Mouse (Mus musculus) midbrain, embryonic 10.5 days (tissue): Measurements from ENCODE around the gene Trp53bp2. TPM values are rescaled to one million over a fixed set of nuclear protein-coding genes. Genes with fewer than 3 reads are reported as not detected.

Experiments
- DNase-seq: peaks from one replicate; pipeline ENCODE4 v3.0.0-alpha.2; 2017; ENCODE audit warnings: low spot score
- H3K27ac ChIP-seq: fragments of 300-500 bp; sonication (generic); replicated peaks from 2 replicates; pipeline ENCODE4 v1.5.1; 2016; ENCODE audit warnings: mild to moderate bottlenecking
- H3K27me3 ChIP-seq: fragments of 300-500 bp; sonication (generic); 2 replicates; pipeline ENCODE4 v1.6.1; 2016; ENCODE audit warnings: low read depth, mild to moderate bottlenecking; ENCODE audit not compliant: poor library complexity, severe bottlenecking
- H3K36me3 ChIP-seq: fragments of 300-500 bp; sonication (generic); 2 replicates; pipeline ENCODE4 v1.6.1; 2016; ENCODE audit warnings: mild to moderate bottlenecking, moderate library complexity
- H3K4me1 ChIP-seq: fragments of 300-500 bp; sonication (generic); 2 replicates; pipeline ENCODE4 v1.6.1; 2016
- H3K4me3 ChIP-seq: fragments of 300-500 bp; sonication (generic); 2 replicates; pipeline ENCODE4 v1.5.1; 2016; ENCODE audit warnings: mild to moderate bottlenecking, moderate library complexity
- H3K9me3 ChIP-seq: fragments of 300-500 bp; sonication (generic); replicated peaks from 2 replicates; pipeline ENCODE4 v1.6.1; 2016; ENCODE audit warnings: mild to moderate bottlenecking
- WGBS: fragments of 180-500 bp; shearing (Covaris S2); methylation state at CpG from one replicate; pipeline ENCODE4 v1.1.7; 2016; 5-methylcytosine and 5-hydroxymethylcytosine counted together
- polyA plus RNA-seq: library from polyadenylated mRNA; unstranded; fragments of >200 nt; fragmentation: Nextera tagmentation; extraction: Ambion mirVana; gene quantifications from 2 replicates; pipeline ENCODE4 v1.2.1, GENCODE M21; 2016

The Trp53bp2 gene
- 24.7 and 28.9 TPM in 2 replicates for polyA plus RNA-seq

DNA sequence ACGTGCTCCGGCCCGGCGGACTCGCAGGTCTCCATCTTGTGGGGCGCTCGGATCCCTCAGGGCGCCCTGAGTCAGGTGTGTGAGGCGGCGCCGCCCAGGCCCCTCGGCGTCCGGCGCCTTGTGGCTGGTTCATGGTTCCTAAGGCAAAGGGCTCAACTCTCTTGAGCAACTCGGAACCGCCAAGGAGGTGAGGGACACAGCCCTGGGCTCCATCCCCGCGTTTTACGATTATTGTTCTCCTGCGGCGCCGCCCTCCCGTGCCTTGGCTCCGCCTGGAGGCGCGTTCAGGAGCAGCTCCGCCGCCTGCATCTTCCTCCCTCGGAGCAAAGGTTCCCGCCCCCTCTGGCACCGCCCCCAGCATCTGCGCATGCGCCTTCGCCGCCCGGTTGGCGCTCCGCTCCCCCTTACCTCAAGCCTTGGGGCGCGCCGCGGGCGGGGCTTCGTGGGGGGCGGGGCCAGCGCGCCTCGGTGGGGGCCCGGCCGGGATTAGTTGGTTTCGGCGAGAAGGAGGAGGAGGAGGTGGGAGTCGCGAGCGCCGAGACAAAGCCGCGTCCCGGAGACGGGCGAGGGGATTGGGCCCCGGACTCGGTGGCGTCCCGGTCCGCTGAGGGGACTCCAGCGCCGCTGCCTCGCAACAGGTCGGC lies at the start of gene Trp53bp2:
TSS of gene Trp53bp2 (plus strand) at position 489 of the 644 bp plus-strand sequence.
- Histone ChIP-seq H3K27ac (peak within 1 kb of the TSS; percentile 93), H3K27me3 (no peaks in the 10 kb centered on the region), H3K36me3 (no peaks in the 10 kb centered on the region), H3K9me3 (no peaks in the 10 kb centered on the region), H3K4me3 (peak within 1 kb of the TSS; percentile 61), H3K4me1 (peaks cover 40% of the 10 kb centered on the region)
- under 1% methylated on average over 70 of the region's 71 CpGs for WGBS
- DNase-seq = peak; percentile 100

DNA sequence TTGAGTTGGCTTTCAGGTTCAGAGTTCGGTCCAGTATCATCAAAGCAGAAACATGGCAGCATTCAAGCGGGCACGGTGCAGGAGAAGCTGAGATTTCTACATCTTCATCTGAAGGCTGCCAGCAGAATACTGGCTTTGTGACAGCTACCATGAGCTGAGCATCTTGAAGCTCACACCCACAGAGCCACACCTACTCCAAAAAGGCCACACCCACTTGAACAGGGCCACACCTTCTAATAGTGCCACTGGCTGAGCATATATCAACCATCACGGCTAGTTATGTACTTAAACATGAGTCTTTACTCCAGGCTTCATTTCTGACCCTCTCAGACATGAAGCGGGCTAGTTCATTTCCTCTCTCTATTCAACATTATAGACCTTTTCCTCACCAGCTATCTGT lies 46.3 kb upstream of the Trp53bp2 start:
- no peak for DNase-seq
- no peak overlapping the region for H3K27ac ChIP-seq
- no peaks in the 10 kb centered on the region for H3K4me1 ChIP-seq
- 92% methylated on average over 5 of the region's 5 CpGs for WGBS
- H3K27me3 ChIP-seq = no peaks in the 10 kb centered on the region
- H3K9me3 ChIP-seq = no peaks in the 10 kb centered on the region
- no peaks in the 10 kb centered on the region for H3K36me3 ChIP-seq
- no peak overlapping the region for H3K4me3 ChIP-seq

DNA sequence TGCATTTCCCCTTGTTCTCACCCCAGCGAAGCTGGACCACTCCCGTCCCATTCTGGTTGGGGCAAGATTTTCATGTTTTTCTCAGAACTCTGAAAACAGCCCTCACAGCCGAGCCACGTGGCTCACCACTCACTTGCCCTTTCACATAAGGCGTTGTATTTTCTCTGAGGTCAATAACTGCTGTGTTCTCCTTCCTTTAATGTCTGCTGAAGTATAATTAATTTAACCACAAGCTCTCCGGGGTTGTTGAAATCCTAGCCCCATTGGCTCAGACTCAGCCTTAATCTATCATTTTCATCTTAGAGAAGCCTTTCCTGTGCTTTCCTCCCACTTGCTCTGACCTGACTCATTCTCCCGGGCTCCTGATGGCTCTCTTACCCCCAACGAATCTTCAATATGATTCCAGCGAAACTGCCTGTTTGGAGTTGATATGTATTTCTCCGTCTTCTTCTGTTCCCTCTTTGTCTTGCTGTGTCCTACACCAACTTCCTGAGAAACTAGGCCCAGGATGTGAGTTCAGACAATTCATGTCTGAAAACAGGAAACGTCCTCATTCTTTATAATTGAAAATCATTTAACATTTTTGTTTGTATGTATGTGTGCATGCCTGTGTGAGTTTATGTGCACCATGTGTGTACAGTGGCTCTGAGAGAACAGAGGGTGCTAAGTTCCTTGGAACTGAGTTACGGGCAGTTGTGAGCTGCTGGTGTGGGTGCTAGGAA lies 45.1 kb upstream of the Trp53bp2 start:
- Histone ChIP-seq H3K4me1 (no peaks in the 10 kb centered on the region), H3K9me3 (no peaks in the 10 kb centered on the region), H3K27ac (no peak overlapping the region), H3K27me3 (no peaks in the 10 kb centered on the region), H3K4me3 (no peak overlapping the region), H3K36me3 (no peaks in the 10 kb centered on the region)
- WGBS = 78% methylated on average over 12 of the region's 12 CpGs
- no peak for DNase-seq

DNA sequence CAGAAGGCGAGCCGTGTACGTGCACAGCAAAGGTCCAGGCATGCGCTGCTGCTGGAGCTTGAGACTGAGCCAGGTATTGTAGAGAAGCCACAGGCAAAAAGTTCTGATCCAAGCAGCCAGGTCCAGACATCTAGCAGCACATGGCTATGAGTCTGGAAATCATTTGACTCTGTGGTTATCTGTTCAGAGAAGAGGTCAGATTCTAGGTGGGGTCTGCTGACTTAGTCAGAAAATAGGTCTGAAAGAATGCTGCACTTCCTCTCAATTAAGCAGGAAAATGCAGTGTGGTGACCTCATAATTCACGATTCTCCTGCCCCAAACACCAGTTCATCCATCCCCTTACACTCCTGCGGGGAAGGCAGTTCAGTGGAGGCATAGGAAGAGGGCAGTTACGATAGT lies 40.7 kb upstream of the Trp53bp2 start:
- no peaks in the 10 kb centered on the region for H3K4me1 ChIP-seq
- no peak overlapping the region for H3K27ac ChIP-seq
- no peaks in the 10 kb centered on the region for H3K9me3 ChIP-seq
- H3K4me3 ChIP-seq = no peak overlapping the region
- no peaks in the 10 kb centered on the region for H3K27me3 ChIP-seq
- WGBS = 85% methylated on average over 7 of the region's 7 CpGs
- DNase-seq = no peak
- no peaks in the 10 kb centered on the region for H3K36me3 ChIP-seq

GRCm38 (mm10) chr1:182368782-182369181 lies 40.2 kb upstream of the Trp53bp2 start:
- H3K9me3 ChIP-seq = no peaks in the 10 kb centered on the region
- 83% methylated on average over 8 of the region's 8 CpGs for WGBS
- H3K27ac ChIP-seq = no peak overlapping the region
- DNase-seq = no peak
- H3K27me3 ChIP-seq = no peaks in the 10 kb centered on the region
- no peaks in the 10 kb centered on the region for H3K4me1 ChIP-seq
- no peak overlapping the region for H3K4me3 ChIP-seq
- H3K36me3 ChIP-seq = no peaks in the 10 kb centered on the region

DNA sequence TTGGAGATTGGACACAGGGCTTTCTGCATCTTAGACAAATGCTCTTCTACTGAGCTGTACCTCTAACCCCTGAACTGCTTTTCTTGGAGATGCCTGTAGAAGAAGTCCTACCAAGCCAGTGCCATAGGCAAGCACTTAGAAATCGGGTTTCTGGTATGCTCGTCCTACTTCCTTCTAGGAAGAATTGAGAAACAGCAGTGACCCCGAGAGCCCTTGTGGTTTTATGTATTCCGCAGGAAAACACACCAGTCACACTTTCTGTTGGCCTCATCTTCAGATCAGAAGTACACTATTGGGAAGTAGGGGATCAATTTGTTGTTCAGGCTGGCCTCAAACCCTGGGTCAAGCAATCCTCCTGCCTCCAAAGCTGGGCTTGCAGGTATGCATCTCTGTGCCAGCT lies 39.5 kb upstream of the Trp53bp2 start:
- WGBS = 86% methylated on average over 4 of the region's 4 CpGs

DNA sequence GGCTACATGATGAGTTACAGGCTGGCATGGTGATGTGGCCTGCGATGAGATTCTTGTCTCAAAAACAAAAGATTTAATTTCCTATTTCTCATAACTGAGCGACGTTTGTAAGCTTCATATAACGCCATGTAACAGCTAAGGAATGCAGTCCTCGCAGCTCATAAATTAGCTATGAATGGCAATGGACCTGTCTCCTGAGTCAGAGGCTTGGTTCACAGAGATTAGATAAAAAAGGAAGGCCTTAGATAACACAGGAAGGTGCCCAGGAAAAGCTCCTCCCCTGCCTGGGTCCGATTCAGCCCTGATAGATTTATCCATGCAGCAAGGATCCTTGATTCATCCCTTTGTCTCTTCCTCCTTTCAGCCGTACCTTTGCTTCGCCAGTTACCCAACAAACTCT lies 37.1 kb upstream of the Trp53bp2 start:
- H3K27ac ChIP-seq = no peak overlapping the region
- no peak overlapping the region for H3K4me3 ChIP-seq
- H3K36me3 ChIP-seq = no peaks in the 10 kb centered on the region
- 93% methylated on average over 8 of the region's 8 CpGs for WGBS
- H3K27me3 ChIP-seq = no peaks in the 10 kb centered on the region
- DNase-seq = no peak
- H3K9me3 ChIP-seq = no peaks in the 10 kb centered on the region
- no peaks in the 10 kb centered on the region; the same call in 1 of the 2 replicates for H3K4me1 ChIP-seq

More for the DNA sequence above, 39.5 kb upstream of the Trp53bp2 start:
- Histone ChIP-seq H3K4me1 (no peaks in the 10 kb centered on the region), H3K36me3 (no peaks in the 10 kb centered on the region), H3K27ac (no peak overlapping the region), H3K9me3 (no peaks in the 10 kb centered on the region), H3K27me3 (no peaks in the 10 kb centered on the region), H3K4me3 (no peak overlapping the region)
- no peak for DNase-seq

DNA sequence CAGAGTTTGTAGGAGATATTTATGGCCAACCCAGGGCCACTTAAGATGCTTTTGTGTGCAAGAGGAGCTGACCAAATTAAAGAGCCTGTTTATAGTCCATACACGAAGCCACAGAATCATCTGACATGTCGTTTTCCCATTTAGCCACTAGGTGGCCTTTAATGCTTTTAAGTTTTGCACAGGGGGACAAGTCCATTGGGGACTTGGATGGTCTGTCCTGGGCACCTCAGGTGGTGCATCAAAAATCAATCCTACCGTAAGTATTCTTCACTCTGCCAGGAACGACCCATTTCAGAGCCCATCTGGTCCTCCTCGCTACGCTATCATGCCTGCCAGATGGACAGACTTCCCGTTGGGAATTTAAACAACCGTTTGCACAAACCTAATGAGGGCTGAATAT lies 32.8 kb upstream of the Trp53bp2 start:
- no peaks in the 10 kb centered on the region; the same call in 1 of the 2 replicates for H3K4me1 ChIP-seq
- DNase-seq = peak; percentile 33
- 41% methylated on average over 8 of the region's 8 CpGs for WGBS
- no peak overlapping the region for H3K27ac ChIP-seq
- no peaks in the 10 kb centered on the region for H3K27me3 ChIP-seq
- no peaks in the 10 kb centered on the region for H3K9me3 ChIP-seq
- H3K36me3 ChIP-seq = no peaks in the 10 kb centered on the region
- no peak overlapping the region for H3K4me3 ChIP-seq

GRCm38 (mm10) chr1:182376826-182377225 lies 32.1 kb upstream of the Trp53bp2 start:
- WGBS = 90% methylated on average over 7 of the region's 7 CpGs
- H3K4me3 ChIP-seq = no peak overlapping the region
- H3K27me3 ChIP-seq = no peaks in the 10 kb centered on the region
- H3K36me3 ChIP-seq = no peaks in the 10 kb centered on the region
- DNase-seq = no peak
- no peaks in the 10 kb centered on the region; the same call in 1 of the 2 replicates for H3K4me1 ChIP-seq
- H3K9me3 ChIP-seq = no peaks in the 10 kb centered on the region
- no peak overlapping the region for H3K27ac ChIP-seq

- Histone ChIP-seq H3K4me1 (no peaks in the 10 kb centered on the region; the same call in 1 of the 2 replicates), H3K27ac (no peak overlapping the region), H3K27me3 (no peaks in the 10 kb centered on the region), H3K36me3 (no peaks in the 10 kb centered on the region), H3K4me3 (no peak overlapping the region), H3K9me3 (no peaks in the 10 kb centered on the region)
- no peak for DNase-seq
- 88% methylated on average over 6 of the region's 6 CpGs for WGBS
Measured at GRCm38 (mm10) chr1:182377519-182377918, 31.5 kb upstream of the Trp53bp2 start.

DNA sequence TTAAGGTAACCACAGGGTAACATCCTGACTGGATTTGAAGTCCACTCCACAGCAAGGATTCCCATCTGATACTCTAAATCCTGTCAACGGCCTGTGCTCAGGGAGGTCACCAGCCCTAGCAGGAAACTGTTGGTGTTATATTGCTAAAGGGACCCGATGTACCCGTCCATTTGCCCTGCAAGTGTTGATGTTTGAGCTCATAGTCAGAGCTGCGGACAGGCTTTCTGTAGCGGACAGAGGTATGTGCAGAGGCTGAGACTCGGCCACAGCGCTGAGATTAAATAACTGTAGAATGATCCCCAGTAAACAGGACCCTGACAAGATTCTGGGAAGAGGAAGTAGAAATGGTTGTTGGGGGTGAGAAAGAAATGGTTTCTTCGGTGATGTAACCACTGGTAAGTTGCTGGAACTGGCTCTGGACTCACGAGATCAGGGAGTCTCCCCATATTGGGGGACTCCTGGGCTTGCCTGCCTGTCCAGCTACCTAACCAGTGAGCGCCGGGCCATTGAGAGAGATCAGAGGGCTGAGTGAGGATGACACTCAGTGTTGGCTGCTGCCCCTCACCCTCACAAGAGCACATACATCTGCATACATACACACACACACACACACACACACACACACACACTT lies 30.7 kb upstream of the Trp53bp2 start:
- no peak for DNase-seq
- Histone ChIP-seq H3K36me3 (no peaks in the 10 kb centered on the region), H3K9me3 (no peaks in the 10 kb centered on the region), H3K27me3 (no peaks in the 10 kb centered on the region), H3K27ac (no peak overlapping the region), H3K4me1 (peaks cover 6% of the 10 kb centered on the region), H3K4me3 (no peak overlapping the region)
- WGBS = 87% methylated on average over 11 of the region's 11 CpGs

DNA sequence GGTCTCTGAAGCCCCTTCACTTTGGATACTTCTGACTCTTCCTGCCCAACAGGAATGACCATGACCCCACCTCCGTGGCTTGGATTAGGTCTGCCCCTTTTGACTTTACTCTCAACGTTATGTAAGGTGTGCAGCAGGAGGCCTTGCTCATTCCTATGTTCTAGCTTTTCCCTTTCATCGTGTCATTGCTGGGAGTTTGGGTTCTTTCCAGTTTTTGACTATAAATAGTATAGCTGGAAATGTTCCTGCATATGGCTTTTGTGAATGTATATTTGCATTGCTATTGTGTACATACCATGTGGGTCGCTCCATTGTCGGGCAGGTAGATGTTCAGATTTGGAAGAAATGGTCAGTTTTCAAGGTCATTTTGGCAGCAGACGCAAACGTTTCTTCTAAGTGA lies 30.1 kb upstream of the Trp53bp2 start:
- 87% methylated on average over 7 of the region's 7 CpGs for WGBS
- H3K27me3 ChIP-seq = no peaks in the 10 kb centered on the region
- no peak for DNase-seq
- H3K36me3 ChIP-seq = no peaks in the 10 kb centered on the region
- H3K4me1 ChIP-seq = peaks cover 8% of the 10 kb centered on the region
- H3K4me3 ChIP-seq = no peak overlapping the region
- H3K9me3 ChIP-seq = no peaks in the 10 kb centered on the region
- H3K27ac ChIP-seq = no peak overlapping the region

- H3K9me3 ChIP-seq = no peaks in the 10 kb centered on the region
- H3K27me3 ChIP-seq = no peaks in the 10 kb centered on the region
- no peak overlapping the region for H3K4me3 ChIP-seq
- no peak overlapping the region for H3K27ac ChIP-seq
- WGBS = 89% methylated on average over 7 of the region's 7 CpGs
- DNase-seq = no peak
- H3K36me3 ChIP-seq = no peaks in the 10 kb centered on the region
- peaks cover 8% of the 10 kb centered on the region for H3K4me1 ChIP-seq
Measured at GRCm38 (mm10) chr1:182380683-182381082, 28.3 kb upstream of the Trp53bp2 start.
